Mouse (Mus musculus): ENCODE measurements around the gene Spint4. TPM values are rescaled to one million over a fixed set of nuclear protein-coding genes. Genes with fewer than 3 reads are reported as not detected.

The Spint4 gene
- polyA plus RNA-seq, 1 experiment from 2014 or later, result not detected

DNA sequence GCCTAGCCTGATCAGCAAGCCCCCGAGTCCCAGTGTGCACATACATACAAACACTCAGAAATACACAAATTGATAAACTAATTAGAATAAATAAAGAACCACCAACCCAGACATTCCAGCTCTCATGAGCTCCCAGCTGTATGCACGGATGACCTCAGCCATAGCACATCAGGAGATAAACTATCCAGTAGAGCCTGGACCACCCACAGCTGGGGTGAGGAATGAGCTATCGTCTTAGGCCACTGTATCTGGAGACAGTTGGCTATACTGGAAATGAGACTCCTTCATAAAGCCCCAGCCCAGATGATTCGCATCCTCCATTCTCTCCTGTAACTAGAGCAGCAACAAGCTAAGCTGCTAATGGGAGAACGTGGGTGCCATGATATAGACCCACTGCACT is 36.5 kb downstream of the Spint4 start:
- Histone ChIP-seq H3K4me1 (replicated peaks) (no peaks in the 10 kb centered on the region), H3K4me2 (no peak overlapping the region), H3K4me3 (no peak overlapping the region), H3K27me3 (no peaks in the 10 kb centered on the region), H3K27ac (no peak overlapping the region), H3K9ac (no peak overlapping the region), H3K9me3 (replicated peaks) (no peaks in the 10 kb centered on the region), H3K36me3 (no peaks in the 10 kb centered on the region)
- WGBS, result 69% methylated on average over 5 of the region's 5 CpGs
- no peak for ATAC-seq (replicated peaks; ENCODE audit: insufficient number of reproducible peaks, insufficient read depth, low FRiP score, low read depth)

DNA sequence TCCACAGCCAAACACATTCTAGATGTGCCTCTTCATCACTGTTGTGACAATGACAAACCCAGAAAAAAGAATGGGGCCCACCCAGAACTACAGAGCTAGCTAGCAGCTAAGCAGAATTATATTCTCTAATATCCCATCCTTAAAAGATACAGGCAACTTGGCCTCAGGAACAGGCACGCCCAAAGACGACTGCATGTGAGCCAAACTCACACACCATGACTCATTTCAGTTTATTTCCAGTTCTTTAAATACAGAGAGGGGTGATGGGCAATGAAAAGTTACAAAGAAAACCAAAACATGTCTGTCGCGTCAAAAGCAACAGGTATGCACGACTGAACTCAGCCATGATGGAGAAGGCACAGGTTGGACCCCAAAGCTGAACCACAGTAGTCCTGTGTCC is 37.1 kb downstream of the Spint4 start:
- no peak for ATAC-seq (replicated peaks; ENCODE audit: insufficient number of reproducible peaks, insufficient read depth, low FRiP score, low read depth)
- Histone ChIP-seq H3K9me3 (replicated peaks) (no peaks in the 10 kb centered on the region), H3K4me2 (no peak overlapping the region), H3K9ac (no peak overlapping the region), H3K36me3 (no peaks in the 10 kb centered on the region), H3K4me1 (replicated peaks) (no peaks in the 10 kb centered on the region), H3K27me3 (no peaks in the 10 kb centered on the region), H3K4me3 (no peak overlapping the region), H3K27ac (no peak overlapping the region)
- WGBS, result 80% methylated on average over 5 of the region's 5 CpGs

DNA sequence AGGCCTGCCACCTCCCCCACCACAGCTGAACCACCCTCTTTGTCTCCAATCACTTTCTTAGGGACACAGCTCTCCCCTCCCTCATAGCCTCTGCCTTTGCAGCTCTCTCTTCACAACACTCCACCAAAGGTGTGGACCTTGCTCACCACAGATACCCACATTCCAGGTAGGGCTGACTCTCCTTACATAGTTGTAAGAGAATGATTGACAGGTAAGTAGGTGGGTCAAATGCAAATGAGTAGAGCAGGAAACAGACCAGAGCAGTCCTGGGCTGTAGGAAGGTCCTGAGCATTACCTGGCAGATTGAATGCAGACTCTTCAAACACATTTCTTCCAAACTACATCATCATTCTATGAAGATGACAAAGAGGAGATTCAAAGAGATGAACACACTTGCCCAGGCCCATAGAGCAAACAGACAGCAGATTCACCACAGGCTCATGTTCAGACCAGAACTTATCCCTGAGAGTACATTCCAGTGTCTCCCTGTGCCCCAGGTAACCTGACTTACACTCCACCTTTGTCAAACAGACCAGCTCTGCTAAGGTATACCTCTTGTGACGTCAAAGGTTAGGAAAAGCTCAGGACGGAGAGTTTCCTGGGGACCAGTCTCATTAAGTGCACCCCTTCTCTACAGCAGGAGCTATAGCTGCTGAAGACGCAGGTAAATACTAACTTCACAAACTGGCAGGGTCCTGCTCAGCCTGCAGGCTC is 39.2 kb downstream of the Spint4 start:
- Histone ChIP-seq H3K4me3 (no peak overlapping the region), H3K36me3 (no peaks in the 10 kb centered on the region), H3K4me1 (replicated peaks) (no peaks in the 10 kb centered on the region), H3K9ac (no peak overlapping the region), H3K4me2 (no peak overlapping the region), H3K27me3 (no peaks in the 10 kb centered on the region), H3K9me3 (replicated peaks) (no peaks in the 10 kb centered on the region), H3K27ac (no peak overlapping the region)
- ATAC-seq (replicated peaks; ENCODE audit: insufficient number of reproducible peaks, insufficient read depth, low FRiP score, low read depth), result no peak
- 64% methylated on average over 3 of the region's 3 CpGs for WGBS

DNA sequence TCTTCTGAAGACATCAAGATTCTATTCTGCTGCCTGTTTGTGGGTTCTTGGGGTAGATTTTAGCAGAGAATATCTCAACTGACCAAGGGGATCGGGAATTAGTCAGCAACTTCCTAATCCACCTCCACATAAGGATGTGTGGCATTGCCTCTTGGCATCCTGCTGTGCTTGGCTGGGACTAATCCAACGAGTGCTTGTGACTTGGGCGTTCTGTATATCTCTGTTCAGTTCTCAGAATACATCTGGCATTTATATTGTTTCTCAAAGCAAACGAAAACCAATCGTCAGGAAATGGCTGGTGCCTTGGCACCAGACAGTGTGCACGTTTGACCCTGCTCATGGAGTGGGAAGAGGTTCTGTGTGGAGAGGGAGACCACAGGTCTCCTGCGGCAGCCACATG is 41.6 kb downstream of the Spint4 start:
- Histone ChIP-seq H3K4me2 (no peak overlapping the region), H3K27me3 (no peaks in the 10 kb centered on the region), H3K36me3 (no peaks in the 10 kb centered on the region), H3K4me1 (replicated peaks) (peaks cover 2% of the 10 kb centered on the region; the same call in 1 of the 2 replicates), H3K4me3 (no peak overlapping the region), H3K9ac (no peak overlapping the region), H3K27ac (no peak overlapping the region), H3K9me3 (replicated peaks) (no peaks in the 10 kb centered on the region)
- no peak for ATAC-seq (replicated peaks; ENCODE audit: insufficient number of reproducible peaks, insufficient read depth, low FRiP score, low read depth)
- whole genome bisulfite sequencing, result 52% methylated on average over 7 of the region's 7 CpGs

DNA sequence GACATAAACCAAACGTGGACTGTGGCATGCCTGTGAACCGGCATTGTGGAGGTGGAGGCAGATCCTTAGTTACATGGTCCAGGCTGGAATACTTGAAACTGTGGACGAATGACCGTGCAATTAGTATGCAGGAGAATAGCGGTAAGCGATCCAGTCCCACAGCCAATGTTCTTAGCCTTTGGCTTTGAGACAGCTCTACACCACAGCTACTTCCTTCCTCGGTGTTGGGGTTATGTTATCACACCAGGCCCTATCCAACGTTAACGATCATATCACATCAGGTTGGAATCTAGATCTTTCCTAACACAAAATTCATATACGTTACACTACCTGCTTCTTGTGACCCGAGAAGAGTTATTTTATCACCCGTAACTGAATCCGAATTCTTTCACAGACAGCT is 46.7 kb downstream of the Spint4 start:
- ATAC-seq (replicated peaks; ENCODE audit: insufficient number of reproducible peaks, insufficient read depth, low FRiP score, low read depth), result no peak
- Histone ChIP-seq H3K4me1 (replicated peaks) (peaks cover 23% of the 10 kb centered on the region), H3K9ac (peak overlapping the region; percentile 98), H3K36me3 (peaks cover 25% of the 10 kb centered on the region; the same call in 1 of the 2 replicates), H3K4me2 (peak overlapping the region; percentile 86), H3K4me3 (peak overlapping the region; percentile 98), H3K27me3 (no peaks in the 10 kb centered on the region), H3K9me3 (replicated peaks) (no peaks in the 10 kb centered on the region), H3K27ac (no peak overlapping the region)
- WGBS, result 59% methylated on average over 13 of the region's 13 CpGs

DNA sequence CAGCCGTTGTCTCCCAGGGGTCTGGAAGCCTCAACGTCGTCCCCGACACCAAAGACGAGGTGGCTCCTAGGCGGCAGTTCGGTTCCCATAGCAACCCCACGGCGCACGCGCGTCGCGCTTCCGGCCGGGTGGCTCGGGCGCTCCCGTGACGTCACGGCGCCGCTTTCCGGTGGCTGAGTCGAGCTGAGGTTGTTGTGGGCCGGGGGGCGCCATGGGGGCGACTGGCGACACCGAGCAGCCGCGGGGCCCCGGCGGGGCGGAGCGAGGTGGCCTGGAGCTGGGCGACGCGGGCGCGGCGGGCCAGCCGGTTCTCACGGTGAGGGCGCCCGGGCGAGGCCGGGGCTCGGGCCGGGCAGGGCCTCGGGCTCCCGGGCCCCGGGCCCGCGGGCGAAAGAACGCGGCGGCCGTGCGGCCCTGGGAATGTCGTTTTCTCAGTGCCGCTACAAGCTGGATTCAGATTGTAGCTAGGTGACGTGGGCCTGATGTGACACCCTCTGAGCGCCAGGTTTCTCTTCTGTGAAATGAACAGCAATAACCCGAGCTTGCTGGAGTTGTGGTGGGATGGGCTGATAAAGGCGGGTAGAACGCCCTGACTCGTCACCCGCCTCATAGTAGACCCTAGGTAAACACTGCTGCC is 47.7 kb downstream of the Spint4 start, which contains the start of the genes Wfdc3 and Dnttip1:
Wfdc3 (minus strand) TSS at position 89 of the 637 bp plus-strand sequence.
Dnttip1 (plus strand) TSS at position 141 of the 637 bp plus-strand sequence.
- Histone ChIP-seq H3K27me3 (no peaks in the 10 kb centered on the region), H3K4me1 (replicated peaks) (peaks cover 23% of the 10 kb centered on the region), H3K36me3 (peaks cover 34% of the 10 kb centered on the region; the same call in 1 of the 2 replicates), H3K4me2 (peak within 1 kb of the TSS; percentile 86), H3K9me3 (replicated peaks) (no peaks in the 10 kb centered on the region), H3K27ac (peak within 1 kb of the TSS; percentile 85), H3K9ac (peak within 1 kb of the TSS; percentile 98), H3K4me3 (peak within 1 kb of the TSS; percentile 98)
- under 1% methylated on average over 70 of the region's 70 CpGs for WGBS
- ATAC-seq (replicated peaks; ENCODE audit: insufficient number of reproducible peaks, insufficient read depth, low FRiP score, low read depth), result peak; percentile 84

DNA sequence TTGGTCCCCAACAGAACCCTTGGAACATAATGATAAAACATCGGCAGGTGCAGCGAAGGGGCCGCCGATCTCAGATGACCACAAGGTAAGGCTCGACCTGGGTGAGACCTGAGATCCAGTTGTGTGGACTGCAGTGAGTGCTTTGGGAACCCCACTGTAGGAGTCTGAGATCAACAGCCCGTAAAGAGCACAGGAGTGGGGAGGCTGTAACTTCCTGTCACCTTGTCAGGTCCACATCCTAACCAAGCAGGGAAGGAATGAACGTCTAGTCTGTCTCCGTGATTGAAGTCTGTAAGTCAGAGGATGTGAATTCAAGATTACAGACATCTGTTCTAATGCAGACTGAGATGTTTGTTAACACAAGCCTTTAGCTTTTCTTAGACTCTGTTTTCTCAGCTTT is 48.4 kb downstream of the Spint4 start:
- peaks cover 23% of the 10 kb centered on the region for H3K4me1 ChIP-seq (replicated peaks)
- H3K27me3 ChIP-seq, result no peaks in the 10 kb centered on the region
- WGBS, result 31% methylated on average over 8 of the region's 8 CpGs
- ATAC-seq (replicated peaks; ENCODE audit: insufficient number of reproducible peaks, insufficient read depth, low FRiP score, low read depth), result no peak
- peak overlapping the region; percentile 98 for H3K4me3 ChIP-seq
- peak overlapping the region; percentile 86 for H3K4me2 ChIP-seq
- H3K9me3 ChIP-seq (replicated peaks), result no peaks in the 10 kb centered on the region
- H3K9ac ChIP-seq, result peak overlapping the region; percentile 98
- H3K36me3 ChIP-seq, result peaks cover 42% of the 10 kb centered on the region; the same call in 1 of the 2 replicates
- H3K27ac ChIP-seq, result no peak overlapping the region

DNA sequence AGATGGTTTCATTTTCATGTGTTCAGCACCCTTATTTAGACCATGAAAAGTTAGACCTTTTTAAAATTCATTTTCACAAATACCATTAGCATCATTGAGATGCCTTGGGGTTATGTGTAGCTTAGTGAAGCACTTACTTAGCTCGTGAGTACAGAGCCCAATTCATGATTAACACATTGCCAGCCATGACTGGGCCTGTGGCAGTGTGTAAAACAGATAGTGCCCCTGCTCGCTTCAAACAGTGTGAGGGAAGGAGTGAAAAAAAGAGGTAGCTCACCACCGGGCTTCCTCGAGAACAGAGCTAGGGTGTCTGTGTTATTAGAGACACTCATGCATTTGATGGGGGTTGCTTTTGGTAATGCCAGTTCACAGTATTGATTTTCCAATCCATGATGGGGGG is 49.9 kb downstream of the Spint4 start:
- Histone ChIP-seq H3K9me3 (replicated peaks) (no peaks in the 10 kb centered on the region), H3K36me3 (peaks cover 52% of the 10 kb centered on the region), H3K4me1 (replicated peaks) (peaks cover 25% of the 10 kb centered on the region), H3K27ac (no peak overlapping the region), H3K4me2 (no peak overlapping the region), H3K4me3 (no peak overlapping the region), H3K9ac (no peak overlapping the region), H3K27me3 (no peaks in the 10 kb centered on the region)
- no peak for ATAC-seq (replicated peaks; ENCODE audit: insufficient number of reproducible peaks, insufficient read depth, low FRiP score, low read depth)
- WGBS, result 79% methylated on average over 4 of the region's 4 CpGs

DNA sequence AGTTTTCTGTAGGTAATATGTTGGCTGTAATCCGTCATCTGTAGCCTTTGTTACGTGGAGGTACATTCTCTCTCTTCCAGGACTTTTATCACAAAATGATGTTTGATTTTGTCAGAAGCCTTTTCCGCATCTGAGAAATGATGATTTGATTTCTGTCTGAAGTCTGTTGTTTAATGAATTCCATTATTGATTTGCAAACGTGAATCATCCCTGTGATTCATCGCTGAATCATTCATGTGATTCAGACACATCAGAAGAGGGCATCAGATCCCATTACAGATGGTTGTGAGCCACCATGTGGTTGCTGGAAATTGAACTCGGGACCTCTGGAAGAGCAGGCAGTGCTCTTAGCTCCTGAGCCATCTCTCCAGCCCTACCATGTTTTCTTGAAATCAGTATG is 50.7 kb downstream of the Spint4 start:
- no peak overlapping the region for H3K27ac ChIP-seq
- no peak overlapping the region for H3K4me3 ChIP-seq
- peaks cover 30% of the 10 kb centered on the region for H3K4me1 ChIP-seq (replicated peaks)
- no peak overlapping the region for H3K9ac ChIP-seq
- H3K36me3 ChIP-seq, result peaks cover 58% of the 10 kb centered on the region
- ATAC-seq (replicated peaks; ENCODE audit: insufficient number of reproducible peaks, insufficient read depth, low FRiP score, low read depth), result no peak
- 88% methylated on average over 6 of the region's 6 CpGs for WGBS
- H3K4me2 ChIP-seq, result no peak overlapping the region
- H3K27me3 ChIP-seq, result no peaks in the 10 kb centered on the region
- H3K9me3 ChIP-seq (replicated peaks), result no peaks in the 10 kb centered on the region

Other genes with a start within 250 kb of the Spint4 start
- gene Sys1, start 241.5 kb upstream of the Spint4 start, polyA plus RNA-seq (2015; fragmentation: Nextera tagmentation; extraction: Ambion mirVana), result 32.0 and 40.4 TPM in 2 replicates
- gene Gm20458, start 237.5 kb upstream of the Spint4 start, polyA plus RNA-seq (2015; fragmentation: Nextera tagmentation; extraction: Ambion mirVana), result 10.5 and 13.5 TPM in 2 replicates
- gene Trp53tg5, start 224.8 kb upstream of the Spint4 start, polyA plus RNA-seq (2015; fragmentation: Nextera tagmentation; extraction: Ambion mirVana), result not detected in 2 replicates
- gene Dbndd2, start 212.4 kb upstream of the Spint4 start, polyA plus RNA-seq (2015; fragmentation: Nextera tagmentation; extraction: Ambion mirVana), result 8.6 and 16.5 TPM in 2 replicates
- 42.1 and 54.1 TPM in 2 replicates for gene Pigt, start 201.0 kb upstream of the Spint4 start, polyA plus RNA-seq (2015; fragmentation: Nextera tagmentation; extraction: Ambion mirVana)
- 10.0 and 39.8 TPM in 2 replicates for gene Wfdc2, start 136.1 kb upstream of the Spint4 start, polyA plus RNA-seq (2015; fragmentation: Nextera tagmentation; extraction: Ambion mirVana)
- gene Spint3, start 125.0 kb upstream of the Spint4 start, polyA plus RNA-seq (2015; fragmentation: Nextera tagmentation; extraction: Ambion mirVana), result not detected in 2 replicates
- gene Wfdc6a, start 113.1 kb upstream of the Spint4 start, polyA plus RNA-seq (2015; fragmentation: Nextera tagmentation; extraction: Ambion mirVana), result 0.21 and 0.47 TPM in 2 replicates
- not detected in 2 replicates for gene Eppin, start 104.9 kb upstream of the Spint4 start, polyA plus RNA-seq (2015; fragmentation: Nextera tagmentation; extraction: Ambion mirVana)
- gene Wfdc6b, start 85.0 kb upstream of the Spint4 start, polyA plus RNA-seq (2015; fragmentation: Nextera tagmentation; extraction: Ambion mirVana), result not detected in 2 replicates
- not detected in 2 replicates for gene Wfdc8, start 84.9 kb upstream of the Spint4 start, polyA plus RNA-seq (2015; fragmentation: Nextera tagmentation; extraction: Ambion mirVana)
- gene Wfdc16, start 59.7 kb upstream of the Spint4 start, polyA plus RNA-seq (2015; fragmentation: Nextera tagmentation; extraction: Ambion mirVana), result not detected in 2 replicates
- 0.31 TPM in 1 of 2 replicates, not detected in the other for gene Wfdc10, start 42.5 kb upstream of the Spint4 start, polyA plus RNA-seq (2015; fragmentation: Nextera tagmentation; extraction: Ambion mirVana)
- not detected in 2 replicates for gene Wfdc9, start 41.9 kb upstream of the Spint4 start, polyA plus RNA-seq (2015; fragmentation: Nextera tagmentation; extraction: Ambion mirVana)
- gene Wfdc11, start 24.4 kb upstream of the Spint4 start, polyA plus RNA-seq (2015; fragmentation: Nextera tagmentation; extraction: Ambion mirVana), result not detected in 2 replicates
- not detected in 2 replicates for gene Wfdc13, start 13.4 kb upstream of the Spint4 start, polyA plus RNA-seq (2015; fragmentation: Nextera tagmentation; extraction: Ambion mirVana)
- not detected in 2 replicates for gene Spint5, start 16.8 kb downstream of the Spint4 start, polyA plus RNA-seq (2015; fragmentation: Nextera tagmentation; extraction: Ambion mirVana)
- 0.74 and 0.77 TPM in 2 replicates for gene Wfdc3, start 47.4 kb downstream of the Spint4 start, polyA plus RNA-seq (2015; fragmentation: Nextera tagmentation; extraction: Ambion mirVana)
- gene Dnttip1, start 47.5 kb downstream of the Spint4 start, polyA plus RNA-seq (2015; fragmentation: Nextera tagmentation; extraction: Ambion mirVana), result 51.0 and 51.4 TPM in 2 replicates
- gene Ube2c, start 71.4 kb downstream of the Spint4 start, polyA plus RNA-seq (2015; fragmentation: Nextera tagmentation; extraction: Ambion mirVana), result 377 and 382 TPM in 2 replicates
- gene Tnnc2, start 81.5 kb downstream of the Spint4 start, polyA plus RNA-seq (2015; fragmentation: Nextera tagmentation; extraction: Ambion mirVana), result 4.9 and 5.2 TPM in 2 replicates
- gene Snx21, start 87.3 kb downstream of the Spint4 start, polyA plus RNA-seq (2015; fragmentation: Nextera tagmentation; extraction: Ambion mirVana), result 42.5 and 43.4 TPM in 2 replicates
- gene Acot8, start 106.4 kb downstream of the Spint4 start, polyA plus RNA-seq (2015; fragmentation: Nextera tagmentation; extraction: Ambion mirVana), result 12.0 and 15.0 TPM in 2 replicates
- gene Zswim3, start 106.6 kb downstream of the Spint4 start, polyA plus RNA-seq (2015; fragmentation: Nextera tagmentation; extraction: Ambion mirVana), result 4.9 TPM in 2 replicates
- gene Zswim1, start 124.2 kb downstream of the Spint4 start, polyA plus RNA-seq (2015; fragmentation: Nextera tagmentation; extraction: Ambion mirVana), result 8.1 and 10.3 TPM in 2 replicates
- not detected in 2 replicates for gene Spata25, start 130.0 kb downstream of the Spint4 start, polyA plus RNA-seq (2015; fragmentation: Nextera tagmentation; extraction: Ambion mirVana)
- gene Ctsa, start 134.4 kb downstream of the Spint4 start, polyA plus RNA-seq (2015; fragmentation: Nextera tagmentation; extraction: Ambion mirVana), result 167 and 180 TPM in 2 replicates
- 43.3 and 47.1 TPM in 2 replicates for gene Neurl2, start 135.0 kb downstream of the Spint4 start, polyA plus RNA-seq (2015; fragmentation: Nextera tagmentation; extraction: Ambion mirVana)
- 14.0 and 71.8 TPM in 2 replicates for gene Pltp, start 159.2 kb downstream of the Spint4 start, polyA plus RNA-seq (2015; fragmentation: Nextera tagmentation; extraction: Ambion mirVana)
- gene Pcif1, start 180.8 kb downstream of the Spint4 start, polyA plus RNA-seq (2015; fragmentation: Nextera tagmentation; extraction: Ambion mirVana), result 53.4 and 56.4 TPM in 2 replicates
- 5.9 and 10.9 TPM in 2 replicates for gene Zfp335, start 213.3 kb downstream of the Spint4 start, polyA plus RNA-seq (2015; fragmentation: Nextera tagmentation; extraction: Ambion mirVana)
- gene Mmp9, start 242.3 kb downstream of the Spint4 start, polyA plus RNA-seq (2015; fragmentation: Nextera tagmentation; extraction: Ambion mirVana), result 0.81 and 4.5 TPM in 2 replicates